Mouse (Mus musculus): ENCODE results near the gene Atl3.
"Not testable (repeated sequence)": the region's sequence is repeated elsewhere in the genome, so short reads cannot be mapped to it uniquely, and the experiment has no call there.

Gene Atl3

DNA sequence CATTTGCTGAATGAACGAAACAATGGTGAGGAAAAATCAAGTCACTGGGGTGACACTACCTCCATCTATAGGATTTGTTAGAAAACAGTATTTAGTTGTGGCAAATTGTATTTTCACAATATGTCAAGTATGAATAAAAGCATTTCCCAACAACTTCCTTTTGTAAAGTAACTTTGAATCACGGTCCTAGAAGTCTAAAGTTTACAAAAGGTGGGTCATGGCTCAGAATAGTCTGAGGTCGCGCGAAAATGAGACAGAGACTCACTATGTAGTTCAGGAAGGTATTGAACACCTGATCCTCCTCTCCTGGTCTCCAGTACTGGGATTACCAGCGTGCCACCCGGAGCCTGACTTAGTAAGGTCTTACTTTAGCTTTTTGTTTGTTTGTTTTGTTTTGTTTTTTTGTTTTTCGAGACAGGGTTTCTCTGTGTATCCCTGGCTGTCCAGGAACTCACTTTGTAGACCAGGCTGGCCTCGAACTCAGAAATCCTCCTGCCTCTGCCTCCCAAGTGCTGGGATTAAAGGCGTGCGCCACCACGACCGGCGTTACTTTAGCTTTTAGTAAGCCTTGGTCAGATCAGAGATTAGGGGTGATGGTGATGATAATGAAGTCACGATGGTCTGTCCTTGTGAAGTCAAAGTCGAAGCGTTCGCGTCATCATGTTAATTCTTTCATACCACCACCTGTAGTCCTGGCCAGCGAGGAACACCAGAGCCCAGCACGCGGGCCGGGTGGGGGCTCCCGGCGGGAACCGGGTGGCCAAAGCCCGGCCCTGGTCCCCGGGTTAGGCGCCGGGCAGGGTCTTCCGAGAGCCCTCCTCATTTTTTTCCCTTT, at the start of gene Atl3:
TSS of gene Atl3 (plus strand) at position 689 of the 835 bp plus-strand sequence.
- no peak for DNase-seq

DNA sequence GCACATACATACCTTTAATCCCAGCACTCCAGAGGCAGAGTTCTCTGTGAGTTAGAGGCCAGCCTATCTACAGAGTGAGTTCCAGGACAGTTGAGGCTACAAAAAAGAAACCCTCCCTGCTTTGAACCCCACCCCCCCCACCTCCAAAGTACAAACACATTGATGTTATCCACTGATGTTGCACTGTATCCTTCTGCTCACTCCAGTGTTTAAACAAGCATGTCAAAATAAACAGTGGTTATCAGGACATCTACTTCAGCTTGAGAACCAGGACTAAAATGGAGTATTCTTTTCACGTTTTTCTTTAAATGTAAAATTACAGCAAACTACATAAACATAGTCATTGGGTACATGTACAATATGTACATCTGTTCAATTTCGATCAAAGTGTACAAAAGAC, 48.7 kb upstream of the Atl3 start:
- no peak for DNase-seq

DNA sequence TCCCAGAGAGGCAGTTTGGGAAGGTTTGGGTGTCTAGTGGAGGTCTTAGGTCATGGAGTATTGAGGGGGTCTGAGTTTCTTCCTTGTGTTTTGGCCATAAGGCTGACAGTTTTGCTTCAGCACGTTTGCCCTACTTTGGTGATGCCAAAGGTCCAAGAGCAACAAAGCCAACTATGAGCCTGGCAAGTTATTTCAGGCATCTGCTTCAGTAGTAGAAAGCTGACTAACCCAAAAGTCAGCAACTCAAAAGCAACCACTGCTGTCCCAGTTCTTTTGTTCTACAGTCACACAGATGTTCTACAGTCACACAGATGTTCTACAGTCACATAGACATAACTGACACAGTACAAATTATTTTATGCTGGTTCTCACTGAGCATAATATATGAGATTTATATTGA, 48.2 kb upstream of the Atl3 start:
- no peak for DNase-seq

DNA sequence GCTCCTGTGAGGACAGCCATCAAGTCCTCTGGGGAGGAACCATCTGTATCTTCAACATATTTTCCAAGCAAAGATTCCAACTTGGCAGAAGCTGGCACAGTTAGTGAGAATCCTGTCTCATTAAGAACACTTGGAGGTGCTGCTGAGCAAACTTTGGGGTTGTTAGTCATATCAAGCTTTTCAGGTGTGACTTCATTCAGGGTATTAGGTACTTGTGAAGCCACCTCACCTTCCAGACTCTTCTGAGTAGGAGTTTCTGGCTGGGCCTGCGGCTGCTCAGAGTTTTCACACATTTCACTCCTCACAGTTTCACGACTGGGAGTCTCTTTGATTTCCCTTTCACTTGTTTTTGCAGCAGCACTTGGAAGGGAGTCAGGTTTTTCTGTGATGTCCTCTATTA, 37.0 kb upstream of the Atl3 start:
- no peak for DNase-seq

DNA sequence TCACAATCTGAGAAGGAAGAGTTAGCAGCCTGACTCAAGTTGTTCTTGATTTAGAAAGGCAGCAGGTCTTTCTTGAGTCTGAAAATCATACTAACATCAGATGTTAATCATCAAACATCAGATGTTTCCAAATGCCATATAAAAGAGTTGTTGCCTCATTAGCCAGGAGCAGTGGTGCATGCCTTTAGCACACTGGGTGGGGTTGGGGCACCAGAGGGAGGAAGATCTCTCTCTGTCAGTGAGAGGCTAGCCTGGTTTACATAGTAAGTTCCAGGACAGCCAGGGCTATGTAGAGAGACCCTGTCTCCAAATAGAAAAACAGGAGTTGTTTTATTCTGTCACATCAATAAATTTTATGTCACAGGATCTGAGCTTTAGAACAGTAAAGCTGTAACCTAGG, 34.9 kb upstream of the Atl3 start:
- no peak for DNase-seq

DNA sequence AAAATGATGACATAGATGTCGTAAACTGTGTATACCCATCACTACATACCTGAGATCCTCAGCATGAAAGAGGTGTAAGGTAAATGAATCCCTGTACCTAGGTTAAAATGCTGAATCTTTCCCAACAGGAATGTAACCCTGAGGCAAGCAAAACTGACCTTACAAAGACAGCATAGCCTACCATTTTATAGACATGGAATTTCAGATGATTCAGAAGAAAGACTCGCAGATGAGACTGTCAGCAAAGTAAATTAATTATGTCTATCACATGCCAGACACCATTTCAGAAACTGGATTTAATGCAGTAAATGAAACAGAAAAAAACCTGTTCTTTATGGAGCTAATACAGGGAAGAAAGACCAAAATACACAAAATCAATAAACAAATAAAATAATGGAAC, 34.5 kb upstream of the Atl3 start:
- no peak for DNase-seq

DNA sequence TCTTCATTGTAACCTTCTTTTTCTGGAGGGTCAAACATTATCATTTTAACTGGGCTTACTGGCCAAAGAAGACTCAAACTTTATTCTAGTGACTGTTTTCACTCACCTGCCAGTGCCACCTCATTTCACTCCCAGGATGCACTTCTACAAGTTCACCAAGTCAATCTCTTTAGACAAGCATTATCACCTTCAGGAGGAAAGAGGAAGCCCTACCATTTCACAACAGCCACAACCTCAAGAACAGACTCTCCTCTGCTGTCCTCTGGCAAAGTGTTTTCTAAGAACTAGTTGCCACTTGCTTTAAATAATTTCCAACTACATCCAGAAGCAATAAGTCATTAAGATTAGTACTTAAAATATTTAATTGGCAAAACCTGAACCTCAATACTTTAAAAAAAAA, 25.9 kb upstream of the Atl3 start:
- no peak for DNase-seq

DNA sequence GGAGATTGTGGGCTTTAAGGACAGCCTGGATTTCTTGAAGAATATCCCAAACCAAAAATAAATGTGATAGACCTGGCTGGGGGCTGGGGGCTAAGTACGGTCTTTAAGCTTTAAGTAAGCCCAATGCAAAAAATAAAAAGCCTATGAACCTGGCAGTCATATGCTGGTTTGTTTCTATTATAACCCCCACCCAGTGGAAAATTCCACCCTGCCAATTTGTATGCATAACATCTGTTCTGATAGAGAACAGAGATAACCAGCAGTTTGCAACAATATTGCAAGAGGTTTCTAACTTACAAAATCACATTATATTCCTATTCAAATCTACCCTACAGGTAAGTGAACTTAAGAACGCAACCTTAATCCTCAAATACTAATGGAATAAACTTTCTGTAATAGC, 23.2 kb upstream of the Atl3 start:
- no peak for DNase-seq

DNA sequence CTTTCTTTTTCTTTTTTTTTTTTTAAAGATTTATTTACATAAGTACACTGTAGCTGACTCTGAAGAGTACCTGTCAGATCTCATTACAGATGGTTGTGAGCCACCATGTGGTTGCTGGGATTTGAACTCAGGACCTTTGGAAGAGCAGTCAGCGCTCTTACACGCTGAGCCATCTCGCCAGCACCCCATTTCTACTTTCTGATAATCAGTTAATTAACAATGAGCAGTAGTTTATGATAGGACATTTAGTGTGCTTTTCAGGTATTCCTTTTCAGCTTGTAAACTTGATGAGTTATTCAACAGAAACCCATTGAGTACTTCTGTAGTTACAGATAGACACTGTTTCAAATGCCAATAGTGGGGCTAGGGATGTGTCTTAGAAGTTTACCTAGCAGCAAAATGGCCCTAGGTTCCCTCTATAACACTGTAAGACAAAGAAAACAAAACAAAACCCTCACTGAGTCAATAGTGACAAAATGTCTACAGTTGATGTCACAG, 14.0 kb upstream of the Atl3 start:
- no peak for DNase-seq

DNA sequence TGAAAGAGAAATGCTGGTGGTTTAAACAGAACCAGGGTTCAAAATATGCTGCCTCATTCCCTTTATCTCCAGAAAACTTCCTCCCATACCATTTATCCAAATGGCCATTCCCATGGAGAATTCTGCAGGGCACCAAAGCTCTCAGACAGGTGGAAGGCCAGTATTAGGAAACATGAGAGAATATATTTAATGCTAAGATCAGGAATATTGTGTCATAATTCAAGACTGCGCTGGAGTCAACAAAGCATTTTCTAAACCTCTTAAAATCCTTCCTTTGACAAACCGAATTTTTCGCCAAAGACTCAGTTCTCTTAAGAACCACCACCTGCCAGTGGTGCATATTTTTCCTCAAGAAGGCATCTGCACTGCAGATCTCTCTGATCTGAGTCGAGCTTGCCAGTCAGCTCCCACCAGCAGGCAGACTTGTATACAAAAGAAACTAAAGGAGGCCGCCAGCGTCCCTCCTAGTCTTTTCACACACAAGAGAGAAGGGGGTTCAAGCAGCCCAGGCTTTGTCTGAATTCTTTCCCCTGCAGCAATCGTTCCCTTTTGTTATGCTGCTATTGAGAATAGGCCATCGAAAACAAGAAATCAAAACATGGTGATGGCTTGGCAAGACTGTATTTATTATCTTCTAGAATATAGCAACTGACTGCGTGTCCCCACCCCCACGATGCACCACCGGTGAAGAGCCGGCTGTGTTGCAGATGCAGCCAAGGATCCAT, 12.1 kb upstream of the Atl3 start:
- peak in 1 of 2 experiments; percentile 22 for DNase-seq

DNA sequence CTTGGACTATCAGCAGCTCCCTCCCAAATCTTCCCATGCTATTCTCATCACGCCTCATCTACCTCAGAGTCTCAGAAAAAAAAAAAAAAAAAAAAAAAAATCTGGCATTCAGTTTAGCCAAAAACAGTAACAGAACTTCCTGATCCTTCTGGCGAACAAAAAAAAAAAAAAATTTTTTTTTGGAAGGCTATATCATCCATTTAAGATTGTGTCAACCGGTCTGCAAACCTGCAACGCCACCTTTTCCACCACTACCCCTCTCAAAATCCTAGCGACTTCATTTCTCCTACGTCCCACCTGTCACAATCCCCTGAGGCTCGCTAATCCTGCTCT, 11.6 kb upstream of the Atl3 start:
- DNase-seq = no peak

DNA sequence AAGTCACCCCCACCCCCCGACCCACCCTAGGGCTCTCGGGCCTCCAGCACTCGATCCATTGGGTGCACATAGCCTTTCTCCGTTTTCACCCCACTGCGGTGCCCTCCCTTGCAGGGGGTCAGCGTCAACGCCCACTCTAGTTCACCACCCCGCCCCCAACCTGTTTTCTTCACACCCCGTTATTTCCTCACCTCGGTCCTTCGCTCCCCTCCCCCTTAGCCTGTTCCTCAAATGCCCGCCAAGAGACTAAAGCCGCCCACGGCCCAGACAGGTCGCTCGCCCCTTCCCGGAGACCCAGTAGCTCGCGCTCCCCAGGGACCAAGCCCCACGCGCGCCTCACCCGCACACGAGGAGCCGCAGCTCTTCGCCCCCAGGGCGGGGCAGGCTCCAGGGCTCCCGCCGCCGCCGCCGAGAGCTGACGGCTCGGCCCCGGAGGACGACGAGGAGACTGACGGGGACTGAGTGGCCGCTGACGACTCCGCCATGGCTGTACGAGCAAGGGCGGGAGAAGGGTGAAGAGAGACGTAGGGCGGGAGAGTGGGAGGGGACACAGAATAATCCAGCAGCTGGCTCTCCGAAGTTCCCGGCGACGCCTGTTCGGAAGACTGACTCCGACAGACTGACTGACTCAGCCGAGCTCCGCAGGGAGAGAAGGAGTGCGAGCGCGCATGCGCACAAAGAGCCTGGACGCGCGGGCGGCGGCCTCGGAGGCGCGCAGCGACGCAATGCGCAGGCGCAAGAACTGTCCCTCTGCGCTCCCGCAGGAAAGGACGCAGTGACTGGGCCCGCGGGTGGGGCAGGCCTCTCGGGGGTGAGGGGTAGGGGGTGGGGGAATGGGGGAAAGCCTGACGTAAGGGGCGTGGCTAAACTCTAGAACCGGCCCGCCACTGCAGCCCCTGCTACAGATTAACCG, 11.0 kb upstream of the Atl3 start, which contains the start of gene Rtn3:
TSS of gene Rtn3 (minus strand) at position 683 of the 913 bp plus-strand sequence.
- peak; percentile 97 to 99 for DNase-seq

DNA sequence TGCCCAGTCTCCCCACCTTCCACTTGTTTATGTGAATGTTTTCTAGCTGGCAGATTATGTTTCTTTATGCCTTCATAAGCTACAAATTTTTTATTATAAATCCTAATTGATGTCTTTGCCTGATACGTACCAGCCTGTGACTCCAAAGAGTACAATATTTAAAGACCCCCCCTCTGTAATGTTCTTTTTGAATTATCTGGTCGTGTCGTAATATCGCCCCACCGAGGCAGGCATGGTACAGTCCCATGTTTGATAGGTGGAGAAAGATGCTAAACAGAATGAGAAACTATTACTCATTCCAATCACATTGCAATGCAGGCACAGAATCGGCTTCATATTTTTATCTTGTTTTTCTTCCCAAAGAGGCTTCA, 10.3 kb upstream of the Atl3 start:
- peak in 1 of 2 experiments; percentile 31 for DNase-seq

DNA sequence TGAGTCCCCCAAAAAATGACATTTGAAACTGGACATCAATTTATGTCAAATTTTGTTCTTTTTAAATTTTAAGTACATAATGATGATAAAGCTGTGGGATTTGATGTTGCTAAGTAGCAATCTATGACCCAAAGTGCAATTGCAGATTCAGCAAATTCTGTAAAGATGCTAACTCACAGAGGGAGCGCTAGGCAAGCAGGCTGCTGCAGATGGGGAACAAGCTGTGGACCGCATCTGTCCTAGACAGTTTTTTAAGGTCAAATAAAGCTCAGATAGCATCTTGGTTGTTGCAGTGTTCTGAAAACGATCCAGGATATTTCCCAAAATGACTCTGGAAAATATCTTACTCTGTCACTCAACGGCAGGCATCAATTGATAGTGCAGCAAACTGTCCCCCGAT, 9.8 kb upstream of the Atl3 start:
- no peak for DNase-seq

DNA sequence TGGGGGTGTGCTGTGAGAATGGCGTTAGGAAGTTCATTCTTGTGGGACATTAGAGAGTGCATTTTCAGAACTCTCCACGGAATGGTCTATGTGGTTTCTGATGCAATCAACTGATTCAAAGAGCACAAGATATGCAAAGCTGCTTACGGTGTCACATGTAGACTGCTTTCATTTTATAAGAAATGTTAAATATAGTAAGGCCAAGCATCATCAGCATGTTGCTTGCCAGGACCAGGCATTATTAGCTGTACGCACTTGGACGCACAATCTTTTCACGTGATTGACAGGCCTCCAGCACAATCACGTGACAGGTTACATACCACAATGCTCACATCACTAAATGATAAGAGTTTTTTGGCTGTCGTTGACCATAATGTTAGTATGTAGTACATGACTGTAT, 6.2 kb upstream of the Atl3 start:
- no peak for DNase-seq

DNA sequence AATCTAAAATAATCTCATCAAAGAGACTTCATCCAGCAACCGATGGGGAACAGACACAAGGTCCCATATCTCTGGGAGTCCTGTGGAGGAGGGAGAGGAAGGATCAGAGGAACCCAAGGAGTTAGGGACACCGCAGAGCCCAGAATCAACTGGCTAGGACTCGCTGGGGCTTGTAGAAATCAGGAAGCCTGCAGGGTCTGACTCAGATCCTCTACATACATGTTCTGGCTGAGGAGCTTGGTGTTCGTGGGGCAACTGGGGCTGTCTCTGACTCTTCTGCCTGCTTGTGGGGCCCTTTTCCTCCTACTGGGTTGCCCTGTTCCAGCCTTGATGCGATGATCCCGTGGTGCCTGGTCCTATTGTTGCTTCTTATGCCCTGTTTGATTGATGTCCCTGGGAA, 1.9 kb upstream of the Atl3 start:
- no peak for DNase-seq

DNA sequence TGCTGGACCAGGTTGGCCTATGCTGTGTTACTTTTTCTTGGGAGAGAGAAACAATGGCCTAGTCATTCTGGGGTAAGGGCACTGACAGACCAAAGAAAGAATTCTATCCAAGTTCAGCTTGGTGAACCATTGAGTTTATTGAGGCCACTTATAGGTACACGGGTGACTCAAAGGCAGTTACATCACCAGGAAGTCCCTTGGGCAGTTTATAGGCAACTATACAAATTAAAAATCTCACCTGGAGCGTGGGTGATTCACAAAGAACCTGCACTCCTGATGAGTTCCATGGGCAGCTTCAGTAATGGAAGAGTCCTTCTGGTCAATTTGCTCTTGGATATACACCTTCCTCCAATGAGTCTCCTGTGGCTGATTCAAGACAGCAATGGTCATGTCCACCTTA, 1.2 kb upstream of the Atl3 start:
- no peak for DNase-seq

DNA sequence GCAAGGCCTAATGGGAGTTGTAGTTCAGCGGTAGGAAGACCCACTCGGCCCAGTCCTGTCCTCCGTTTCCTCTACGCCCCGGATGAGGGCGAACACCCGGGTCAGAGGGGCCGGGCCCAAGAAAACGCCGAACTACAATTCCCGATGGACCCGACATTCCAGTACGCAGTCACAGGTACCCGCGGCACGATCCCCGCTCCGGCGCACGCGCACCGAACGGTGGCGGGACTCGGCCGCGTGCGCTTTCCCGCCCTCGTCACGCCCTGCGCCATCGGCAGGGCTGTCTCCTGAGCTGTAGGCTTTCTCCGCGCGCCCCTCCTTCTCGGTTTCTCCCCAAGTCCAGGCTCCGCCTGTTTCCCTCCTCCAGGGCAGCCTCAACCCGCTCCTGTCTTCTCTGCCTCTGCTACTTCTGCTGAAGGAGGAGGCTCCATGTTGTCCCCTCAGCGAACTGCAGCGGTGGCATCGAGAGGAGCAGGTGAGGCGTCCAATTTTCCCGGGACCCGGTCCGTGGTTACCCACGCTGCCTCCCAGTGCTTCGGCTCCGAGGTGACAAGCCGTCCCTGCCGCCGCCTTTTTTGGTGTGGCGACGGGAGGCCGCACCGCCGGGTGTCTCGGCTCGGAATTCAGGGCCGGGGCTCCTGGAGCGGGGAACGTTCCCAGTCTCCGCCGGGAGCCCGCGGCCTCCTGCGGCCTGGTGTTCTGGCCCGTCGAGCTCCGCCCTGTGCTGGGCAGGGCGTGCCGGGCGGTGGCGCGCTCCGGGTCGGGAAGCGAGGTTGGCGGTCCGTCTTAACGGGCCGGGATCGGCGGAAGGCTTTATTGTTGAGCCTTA, 561 bp downstream of the Atl3 start:
- DNase-seq = peak; percentile 95 to 99

DNA sequence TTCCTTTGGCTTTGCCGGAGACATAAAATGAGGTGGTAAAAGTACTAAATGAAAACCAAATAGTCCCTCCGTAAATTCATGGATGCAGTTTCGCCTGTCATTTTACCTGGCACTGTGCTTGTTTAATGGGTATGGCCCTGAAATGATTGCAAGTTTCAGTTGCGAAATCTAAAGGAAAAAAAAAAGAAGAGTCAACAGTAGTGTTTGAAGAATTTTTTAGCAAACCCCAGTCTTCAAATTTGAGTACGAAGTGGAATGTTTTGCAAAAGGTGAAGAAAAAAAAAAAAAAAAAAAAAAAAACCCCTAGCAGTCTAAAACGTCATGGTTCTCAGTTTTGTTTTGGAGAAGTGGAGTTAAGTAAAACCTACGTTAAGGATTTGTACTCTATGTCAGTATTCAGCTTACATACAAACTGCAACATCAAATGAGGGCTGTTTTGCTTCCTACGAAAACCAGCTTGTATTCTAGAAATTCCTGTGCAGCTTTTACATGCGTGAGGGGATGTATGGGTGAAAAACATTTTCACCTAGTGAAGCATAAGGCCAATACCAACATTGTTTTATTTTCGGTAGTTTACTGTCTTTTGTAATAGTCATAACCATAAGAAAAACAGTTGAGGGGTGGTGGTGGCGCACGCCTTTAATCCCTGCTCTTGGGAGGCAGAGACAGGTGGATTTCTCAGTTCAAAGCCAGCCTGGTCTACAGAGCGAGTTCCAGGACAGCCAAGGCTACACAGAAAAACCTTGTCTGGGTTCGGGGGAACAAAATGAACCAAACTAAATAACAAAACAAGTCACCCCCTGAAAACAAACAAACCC, 1.6 kb downstream of the Atl3 start:
- DNase-seq = no peak

DNA sequence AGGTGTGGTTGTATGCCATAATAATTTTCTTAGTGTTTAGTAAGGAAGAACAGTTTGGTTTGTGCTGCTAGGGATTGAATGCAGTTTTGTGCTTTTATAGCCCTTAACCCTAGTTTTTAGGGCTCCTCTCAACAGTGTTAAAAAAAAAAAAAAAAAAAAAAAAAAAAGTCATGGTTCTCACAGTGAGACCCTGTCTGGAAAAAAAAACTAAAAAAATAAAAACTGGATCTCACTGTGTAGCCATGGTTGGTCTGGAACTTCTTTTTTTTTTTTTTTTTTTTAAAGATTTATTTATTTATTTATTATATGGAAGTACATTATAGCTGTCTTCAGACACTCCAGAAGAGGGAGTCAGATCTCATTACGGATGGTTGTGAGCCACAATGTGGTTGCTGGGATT, 2.2 kb downstream of the Atl3 start:
- not testable (repeated sequence) for DNase-seq

DNA sequence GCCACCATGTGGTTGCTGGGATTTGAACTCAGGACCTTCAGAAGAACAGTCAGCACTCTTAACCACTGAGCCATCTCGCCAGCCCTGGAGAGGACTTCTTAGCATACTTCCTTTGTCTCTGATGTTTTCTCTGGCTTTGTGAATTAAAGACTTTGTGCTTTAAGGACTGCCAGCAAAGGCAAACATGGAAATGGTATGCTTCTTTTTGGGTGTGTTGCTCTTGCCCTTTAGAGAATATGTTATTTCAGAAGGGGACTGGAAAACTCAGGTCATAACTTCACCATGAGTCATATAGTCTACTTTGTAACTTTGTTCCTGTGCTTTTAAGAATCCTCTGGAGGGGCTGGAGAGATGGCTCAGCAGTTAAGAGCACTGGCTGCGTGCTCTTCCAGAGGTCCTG, 5.0 kb downstream of the Atl3 start:
- DNase-seq = no peak

Measured in lung, postnatal 4 days (tissue).